Mouse (Mus musculus) heart, adult 2 months (tissue): Measurements from ENCODE around the gene Smurf1. TPM values are rescaled to one million over a fixed set of nuclear protein-coding genes. Genes with fewer than 3 reads are reported as not detected.

Experiments
- DNase-seq, 2 experiments: peaks; one replicate each; pipeline ENCODE4 v3.0.0; 2021
- H3K27ac ChIP-seq: fragments of 200-600 bp; 2 replicates; pipeline ENCODE4 v1.8.1; 2022
- H3K27me3 ChIP-seq: fragments of 200-500 bp; 2 replicates; pipeline ENCODE4 v1.6.1; 2012; ENCODE audit warnings: mild to moderate bottlenecking, low read length, inconsistent platforms, mixed read lengths; ENCODE audit not compliant: control insufficient read depth, insufficient read depth
- H3K36me3 ChIP-seq: fragments of 200-500 bp; 2 replicates; pipeline ENCODE4 v1.6.1; 2012; ENCODE audit warnings: low read length, inconsistent platforms; ENCODE audit not compliant: control insufficient read depth, insufficient read depth
- H3K4me1 ChIP-seq: fragments of 200-500 bp; 2 replicates; pipeline ENCODE4 v1.6.1; 2011; ENCODE audit warnings: low read length; ENCODE audit not compliant: control insufficient read depth, insufficient read depth
- H3K4me3 ChIP-seq: fragments of 200-600 bp; 2 replicates; pipeline ENCODE4 v1.8.1; 2022
- H3K79me2 ChIP-seq: fragments of 200-500 bp; replicated peaks from 2 replicates; pipeline ENCODE4 v1.6.1; 2012; ENCODE audit warnings: mild to moderate bottlenecking, inconsistent platforms, low read length, moderate library complexity, mixed read lengths; ENCODE audit not compliant: control insufficient read depth, insufficient read depth
- H3K9ac ChIP-seq: fragments of 200-500 bp; 2 replicates; pipeline ENCODE4 v1.6.1; 2012; ENCODE audit warnings: low read depth, mild to moderate bottlenecking, control low read depth, inconsistent platforms, low read length, mixed read lengths
- CTCF ChIP-seq: fragments of 200-600 bp; IDR thresholded peaks from 2 replicates; pipeline ENCODE4 v1.8.1; 2022; ENCODE audit warnings: antibody characterized with exemption, mild to moderate bottlenecking, moderate library complexity
- EP300 ChIP-seq: fragments of 200-500 bp; IDR thresholded peaks from 2 replicates; pipeline ENCODE4 v1.6.1; 2011; ENCODE audit warnings: low read depth, low read length, control low read depth; ENCODE audit not compliant: insufficient read depth
- POLR2A ChIP-seq: fragments of 200-500 bp; IDR thresholded peaks from 2 replicates; pipeline ENCODE4 v1.6.1; 2011; ENCODE audit warnings: mild to moderate bottlenecking, low read depth, low read length, control low read depth; ENCODE audit not compliant: insufficient read depth
- WGBS: fragments of 180-500 bp; shearing (Covaris S2); methylation state at CpG from one replicate; pipeline ENCODE4 v1.1.7; 2018; 5-methylcytosine and 5-hydroxymethylcytosine counted together
- intact Hi-C: fragments of 180-260 bp; cut with DNase I; formaldehyde crosslinking; loops from one replicate; pipeline ENCODE4 v1.15.1; 2025
- polyA plus RNA-seq: library from polyadenylated mRNA; depleted of rRNA; stranded (reverse); fragments of >200 nt; gene quantifications from 2 replicates; pipeline ENCODE4 v1.2.3, GENCODE M21; 2012
- total RNA-seq, 2 experiments: library from RNA; stranded (reverse); gene quantifications; 2 replicates each; pipeline ENCODE4 v1.2.3; 2021

Gene Smurf1
- total and polyA plus RNA-seq, 3 experiments: 23.1 to 27.0 (median 26.6) TPM

DNA sequence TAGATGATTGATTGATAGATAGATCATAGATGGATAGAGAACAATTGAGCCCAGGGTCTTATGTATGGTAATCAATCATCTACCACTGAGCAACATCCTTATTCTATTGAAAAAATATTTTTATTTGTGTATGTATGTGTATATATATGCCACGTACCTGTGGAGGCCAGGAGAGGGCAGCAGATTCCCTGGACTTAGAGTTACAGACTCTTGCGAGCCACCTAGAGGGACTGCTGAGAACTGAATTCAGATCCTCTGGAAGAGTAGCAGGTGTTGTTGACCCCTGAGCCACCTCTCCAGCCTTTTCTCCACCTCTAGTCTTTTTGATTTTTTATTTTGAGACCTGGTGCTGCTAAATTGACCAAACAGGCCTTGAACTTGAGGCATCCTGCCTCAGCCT lies 32.8 kb upstream of the Smurf1 start:
- no peaks in the 10 kb centered on the region for H3K27me3 ChIP-seq
- WGBS: 62% methylated on average over 2 of the region's 2 CpGs
- no peak overlapping the region for H3K4me3 ChIP-seq
- no peaks in the 10 kb centered on the region for H3K36me3 ChIP-seq
- intact Hi-C loops: no loop called here
- no peaks in the 10 kb centered on the region for H3K79me2 ChIP-seq
- H3K9ac ChIP-seq: no peak overlapping the region
- H3K4me1 ChIP-seq: no peaks in the 10 kb centered on the region
- no peak for DNase-seq
- TF ChIP-seq CTCF (peak; percentile 51), EP300 (no peak), POLR2A (no peak)
- H3K27ac ChIP-seq: no peak overlapping the region

DNA sequence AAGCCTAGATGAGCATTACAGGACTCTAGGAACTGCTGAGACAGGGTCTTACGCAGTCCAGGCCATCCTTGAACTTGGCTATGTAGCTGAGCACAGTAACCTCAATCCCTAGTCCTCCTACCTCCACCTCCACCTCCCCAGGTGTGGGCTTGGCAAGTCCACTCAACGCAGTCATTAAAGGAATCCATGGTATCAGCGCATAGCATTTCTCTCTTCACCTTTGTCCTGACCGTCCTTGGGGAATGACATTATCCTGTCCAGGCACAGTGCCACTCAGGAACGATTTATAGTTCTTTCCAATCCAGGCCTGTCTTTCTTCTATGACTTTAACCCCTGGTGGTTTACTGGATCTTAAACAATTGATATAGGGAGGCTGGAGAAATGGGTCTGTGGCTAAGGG lies 24.8 kb upstream of the Smurf1 start:
- Histone ChIP-seq H3K36me3 (no peaks in the 10 kb centered on the region), H3K4me3 (no peak overlapping the region), H3K4me1 (no peaks in the 10 kb centered on the region), H3K79me2 (no peaks in the 10 kb centered on the region), H3K9ac (no peak overlapping the region), H3K27me3 (no peaks in the 10 kb centered on the region), H3K27ac (no peak overlapping the region)
- no peak for TF ChIP-seq POLR2A
- no peak for TF ChIP-seq EP300
- TF ChIP-seq CTCF: no peak
- no peak for DNase-seq
- intact Hi-C loops: no loop called here
- 52% methylated on average over 5 of the region's 5 CpGs for WGBS

DNA sequence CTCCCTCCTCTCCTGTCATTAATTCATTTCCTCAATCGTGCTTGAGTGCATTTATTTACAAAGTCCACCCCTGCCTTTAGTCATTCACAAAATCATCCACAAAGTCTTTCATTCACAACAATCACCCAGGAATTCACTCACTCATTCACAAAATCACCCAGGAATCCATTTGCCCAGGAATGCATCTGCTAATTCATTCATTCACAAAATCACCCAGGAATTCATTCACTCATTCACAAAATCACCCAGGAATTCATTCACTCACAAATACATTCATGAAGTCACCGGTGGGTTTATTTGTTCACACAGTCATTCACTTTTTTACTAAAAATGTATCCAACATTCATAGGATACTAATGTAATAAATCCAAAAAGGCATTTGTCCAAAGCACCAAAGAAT lies 24.4 kb upstream of the Smurf1 start:
- no peak overlapping the region for H3K4me3 ChIP-seq
- DNase-seq: no peak
- H3K27ac ChIP-seq: no peak overlapping the region
- H3K27me3 ChIP-seq: no peaks in the 10 kb centered on the region
- H3K9ac ChIP-seq: no peak overlapping the region
- H3K36me3 ChIP-seq: no peaks in the 10 kb centered on the region
- H3K4me1 ChIP-seq: no peaks in the 10 kb centered on the region
- H3K79me2 ChIP-seq: no peaks in the 10 kb centered on the region
- intact Hi-C loops: no loop called here
- 62% methylated on average over 2 of the region's 2 CpGs for WGBS
- no peak for TF ChIP-seq CTCF
- TF ChIP-seq EP300: no peak
- no peak for TF ChIP-seq POLR2A

DNA sequence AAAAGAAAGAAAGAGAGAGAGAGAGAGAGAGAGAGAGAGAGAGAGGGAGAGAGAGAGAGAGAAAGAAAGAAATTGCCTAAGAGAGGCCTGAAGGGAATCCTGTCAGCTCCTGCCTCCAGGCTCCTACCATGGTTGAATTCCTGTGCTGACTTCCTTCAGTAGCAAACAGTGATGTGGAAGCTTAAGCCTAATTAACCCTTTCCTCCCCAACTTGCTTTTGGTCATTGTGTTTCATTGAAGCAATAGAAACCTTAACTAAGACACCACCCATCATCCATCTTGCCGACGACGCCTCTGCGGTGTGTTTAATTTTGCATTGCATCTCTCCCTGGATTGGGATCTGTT lies 23.4 kb upstream of the Smurf1 start:
- TF ChIP-seq CTCF: no peak
- intact Hi-C loops: loop anchor here (2.0 kb wide), 2 partner anchors 104 to 152 kb away; no protein-coding TSS in a partner anchor
- 88% methylated on average over 4 of the region's 4 CpGs for WGBS

DNA sequence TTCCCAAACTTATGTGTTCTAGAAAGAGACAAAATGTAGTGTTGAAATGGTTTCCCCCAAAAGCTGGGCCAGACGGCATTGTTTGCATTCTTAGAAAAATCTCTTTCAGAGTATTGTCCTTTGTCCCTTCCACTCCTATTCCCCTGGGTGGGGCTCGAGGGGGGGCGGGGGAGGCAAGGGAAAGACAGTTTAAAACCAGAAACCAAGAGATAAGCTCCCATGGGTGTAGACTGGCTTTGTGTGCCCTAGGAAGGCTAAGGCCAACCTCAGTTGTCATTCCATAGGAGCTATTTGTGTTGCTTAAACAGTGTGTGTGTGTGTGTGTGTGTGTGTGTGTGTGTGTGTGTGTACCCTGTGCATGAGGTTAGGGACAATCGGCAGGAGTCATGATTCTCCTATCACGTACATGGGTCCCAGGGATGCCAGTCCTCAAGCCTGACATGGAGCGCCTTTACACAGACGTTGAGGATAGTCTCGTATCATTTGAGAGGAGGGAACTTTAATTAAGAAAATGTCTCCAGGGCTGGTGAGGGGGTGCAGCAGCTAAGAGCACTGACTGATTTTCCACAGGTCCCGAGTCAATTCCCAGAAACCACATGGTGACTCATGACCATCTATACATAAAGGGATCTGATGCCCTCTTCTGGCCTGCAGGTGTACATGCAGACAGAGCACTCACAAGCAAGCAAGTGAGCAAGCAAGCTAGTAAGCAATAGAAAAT lies 22.9 kb upstream of the Smurf1 start:
- Histone ChIP-seq H3K4me1 (no peaks in the 10 kb centered on the region), H3K27me3 (no peaks in the 10 kb centered on the region)

More for the DNA sequence above, 23.4 kb upstream of the Smurf1 start:
- Histone ChIP-seq H3K9ac (no peak overlapping the region), H3K4me1 (no peaks in the 10 kb centered on the region), H3K27ac (no peak overlapping the region), H3K4me3 (no peak overlapping the region), H3K79me2 (no peaks in the 10 kb centered on the region), H3K36me3 (no peaks in the 10 kb centered on the region), H3K27me3 (no peaks in the 10 kb centered on the region)
- DNase-seq: no peak

DNA sequence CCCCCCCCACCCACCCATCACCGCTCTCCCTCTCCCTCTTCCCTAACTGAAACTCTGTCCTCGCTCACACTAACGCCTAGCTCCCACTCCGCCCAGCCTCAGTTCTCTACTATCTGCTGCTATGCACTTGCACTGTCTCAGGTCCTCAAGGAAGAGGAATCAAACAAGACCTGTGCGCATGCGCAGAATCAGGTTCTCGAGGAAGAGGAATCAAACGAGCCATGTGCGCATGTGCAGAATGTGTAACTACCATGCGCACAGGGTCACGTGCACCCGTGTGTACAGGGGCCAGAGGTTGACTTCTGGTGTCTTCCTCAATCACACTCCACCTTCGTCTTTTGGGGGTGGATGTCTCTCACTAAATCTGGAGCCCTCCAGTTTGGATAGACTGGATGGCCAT lies 21.9 kb upstream of the Smurf1 start:
- DNase-seq: no peak
- Histone ChIP-seq H3K9ac (no peak overlapping the region), H3K36me3 (no peaks in the 10 kb centered on the region), H3K4me3 (no peak overlapping the region), H3K27me3 (no peaks in the 10 kb centered on the region), H3K79me2 (no peaks in the 10 kb centered on the region), H3K4me1 (no peaks in the 10 kb centered on the region), H3K27ac (no peak overlapping the region)
- intact Hi-C loops: no loop called here
- no peak for TF ChIP-seq EP300
- TF ChIP-seq CTCF: no peak
- WGBS: 89% methylated on average over 13 of the region's 13 CpGs

More for the DNA sequence above, 22.9 kb upstream of the Smurf1 start:
- no peak overlapping the region for H3K27ac ChIP-seq
- TF ChIP-seq CTCF (peak; percentile 81), POLR2A (no peak), EP300 (peak; percentile 77)
- no peak overlapping the region for H3K9ac ChIP-seq
- DNase-seq: peak; percentile 31 to 41
- H3K36me3 ChIP-seq: no peaks in the 10 kb centered on the region
- no peak overlapping the region for H3K4me3 ChIP-seq
- intact Hi-C loops: loop anchor here (1.0 to 2.0 kb wide), 3 partner anchors 104 to 194 kb away; no protein-coding TSS in a partner anchor
- 34% methylated on average over 9 of the region's 9 CpGs for WGBS
- no peaks in the 10 kb centered on the region for H3K79me2 ChIP-seq
